14 mouse cellular contexts compared by ENCODE assay signal in the genomic region with DNA sequence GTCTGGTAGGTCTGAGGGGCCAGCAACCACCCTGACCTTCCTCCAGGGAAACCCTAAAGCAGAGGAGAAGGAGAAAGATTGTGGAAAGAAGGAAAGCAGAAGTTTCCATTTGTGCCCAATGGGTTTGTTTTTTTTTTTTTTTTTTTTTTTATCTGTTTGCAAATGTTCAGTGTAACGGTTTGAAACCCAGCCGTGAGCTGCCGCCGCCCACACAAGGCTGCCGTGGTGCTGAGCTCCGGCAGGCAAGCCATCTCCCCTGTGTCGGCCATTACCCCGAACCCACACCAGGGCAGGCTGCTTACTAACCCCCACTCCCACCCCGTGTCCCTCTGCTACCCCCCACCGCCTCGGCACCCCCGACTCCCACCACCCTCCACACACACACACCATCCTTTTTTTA. TPM values are rescaled to one million over a fixed set of nuclear protein-coding genes. Genes with fewer than 3 reads are reported as not detected.
DNase-seq lines count a peak whose midpoint lies in the region; ATAC-seq and TF ChIP-seq lines count a peak whose summit lies in the region.
"Had no signal": no experiment of that assay in that cellular context is flagged by ENCODE, and none has a peak within 500 bp of the region (broad histone marks: within the 10 kb centered on the region; RNA-seq: fewer than 3 reads in every experiment).

No protein-coding gene starts in this region.

- no peak overlapping the region for H3K9ac ChIP-seq in hindbrain, postnatal 0 days (replicated peaks; ENCODE audit: low read length)
- no peak overlapping the region for H3K9ac ChIP-seq in midbrain, embryonic 13.5 days (replicated peaks)
- H3K9ac ChIP-seq: forebrain, postnatal 0 days had no signal

- peak overlapping the region; percentile 8; the same call in 1 of the 2 replicates for H3K27ac ChIP-seq in hindbrain, embryonic 10.5 days
- no peak overlapping the region for H3K27ac ChIP-seq in hindbrain, postnatal 0 days
- no peak overlapping the region for H3K27ac ChIP-seq in midbrain, embryonic 13.5 days

- no peak for TF ChIP-seq CTCF in hindbrain, postnatal 0 days (IDR thresholded peaks at IDR 0.05; ENCODE audit: low read depth)

- H3K4me3 ChIP-seq in hindbrain, embryonic 10.5 days = no peak overlapping the region
- no peak overlapping the region for H3K4me3 ChIP-seq in hindbrain, postnatal 0 days (ENCODE audit: low read length)
- no peak overlapping the region for H3K4me3 ChIP-seq in midbrain, embryonic 13.5 days (replicated peaks)

- no peak overlapping the region for H3K4me2 ChIP-seq in hindbrain, postnatal 0 days (ENCODE audit: low read depth, low read length)
- no peak overlapping the region for H3K4me2 ChIP-seq in midbrain, embryonic 13.5 days (replicated peaks)

- H3K9me3 ChIP-seq in hindbrain, embryonic 10.5 days = no peaks in the 10 kb centered on the region
- no peaks in the 10 kb centered on the region for H3K9me3 ChIP-seq in hindbrain, postnatal 0 days (ENCODE audit: low read length)
- no peaks in the 10 kb centered on the region for H3K9me3 ChIP-seq in midbrain, embryonic 13.5 days

- H3K36me3 ChIP-seq in hindbrain, embryonic 10.5 days = no peaks in the 10 kb centered on the region
- H3K36me3 ChIP-seq in hindbrain, postnatal 0 days (ENCODE audit: insufficient read depth, low read length) = no peaks in the 10 kb centered on the region
- H3K36me3 ChIP-seq in midbrain, embryonic 13.5 days = no peaks in the 10 kb centered on the region

- H3K4me1 ChIP-seq in hindbrain, embryonic 10.5 days (replicated peaks) = peaks cover 11% of the 10 kb centered on the region
- H3K4me1 ChIP-seq in hindbrain, postnatal 0 days (ENCODE audit: insufficient read depth, low read length) = no peaks in the 10 kb centered on the region
- H3K4me1 ChIP-seq in midbrain, embryonic 13.5 days (replicated peaks) = no peaks in the 10 kb centered on the region

- no peaks in the 10 kb centered on the region for H3K27me3 ChIP-seq in hindbrain, embryonic 10.5 days (ENCODE audit: insufficient read depth, poor library complexity, severe bottlenecking)
- no peaks in the 10 kb centered on the region for H3K27me3 ChIP-seq in hindbrain, postnatal 0 days (ENCODE audit: insufficient read depth, low read length)
- no peaks in the 10 kb centered on the region for H3K27me3 ChIP-seq in midbrain, embryonic 13.5 days

- DNase-seq in hindbrain, embryonic 10.5 days (ENCODE audit: low spot score) = no peak
- DNase-seq in hindbrain, postnatal 0 days (ENCODE audit: low spot score) = no peak
- peak; percentile 84 for DNase-seq in CD4-positive, CD25-positive, alpha-beta regulatory T cell, adult 2 months (ENCODE audit: low read depth, low spot score)
- peak; percentile 39 to 74 for DNase-seq in frontal cortex, adult 2 months (ENCODE audit: extremely low spot score in 1 of 2, low spot score in 1 of 2)
- peak; percentile 66 for DNase-seq in naive thymus-derived CD4-positive, alpha-beta T cell, adult 2 months (ENCODE audit: low read depth)
- DNase-seq in embryo, embryonic 11 days = no peak
- no peak for DNase-seq in cerebellum, adult 9-11 months
- DNase-seq: adrenal gland, adult 8-10 months; forebrain, postnatal 0 days had no signal

- WGBS in hindbrain, embryonic 10.5 days = 77% methylated on average over 12 of the region's 12 CpGs
- WGBS in hindbrain, postnatal 0 days = 73% methylated on average over 12 of the region's 12 CpGs
- WGBS in midbrain, embryonic 13.5 days = 82% methylated on average over 12 of the region's 12 CpGs

- ATAC-seq in hindbrain, postnatal 0 days = no peak
- ATAC-seq in midbrain, embryonic 13.5 days = no peak
- ATAC-seq: forebrain, postnatal 0 days had no signal

RNA-seq across cellular contexts. Expression of gene Zfp831, which starts 44.9 kb away (rescaled TPM):
- not detected in 2 replicates for polyA plus RNA-seq in hindbrain, embryonic 10.5 days (2016; fragmentation: Nextera tagmentation; extraction: Ambion mirVana)
- 0.05 TPM in 1 of 2 replicates, not detected in the other for total RNA-seq in hindbrain, postnatal 0 days (2014; rRNA removed)
- polyA plus RNA-seq in hindbrain, postnatal 0 days (2015; fragmentation: Nextera tagmentation; extraction: Ambion mirVana) = not detected in 2 replicates
- 6.2 and 7.0 TPM in 2 replicates for polyA plus RNA-seq in frontal cortex, adult 2 months (2012; rRNA removed)
- polyA plus RNA-seq in midbrain, embryonic 13.5 days (2015; fragmentation: Nextera tagmentation; extraction: Ambion mirVana) = 0.01 TPM in 1 of 2 replicates, not detected in the other
- polyA plus RNA-seq: C2C12; embryonic facial prominence, embryonic 11.5 days; lung, postnatal 0 days; neural tube, embryonic 11.5 days had no signal

Comparison
In these comparisons a context has a peak if more than half of its experiments do, and no peak if none do; other contexts are left out.
1. DNase-seq: peak in CD4-positive, CD25-positive, alpha-beta regulatory T cell, adult 2 months (single experiment), frontal cortex, adult 2 months (2 of 2) and naive thymus-derived CD4-positive, alpha-beta T cell, adult 2 months (single experiment); none in hindbrain, embryonic 10.5 days (single experiment), hindbrain, postnatal 0 days (single experiment), embryo, embryonic 11 days (single experiment) and cerebellum, adult 9-11 months (single experiment).